Comparison of ENCODE assay signal across 8 mouse cellular contexts in the genomic region with DNA sequence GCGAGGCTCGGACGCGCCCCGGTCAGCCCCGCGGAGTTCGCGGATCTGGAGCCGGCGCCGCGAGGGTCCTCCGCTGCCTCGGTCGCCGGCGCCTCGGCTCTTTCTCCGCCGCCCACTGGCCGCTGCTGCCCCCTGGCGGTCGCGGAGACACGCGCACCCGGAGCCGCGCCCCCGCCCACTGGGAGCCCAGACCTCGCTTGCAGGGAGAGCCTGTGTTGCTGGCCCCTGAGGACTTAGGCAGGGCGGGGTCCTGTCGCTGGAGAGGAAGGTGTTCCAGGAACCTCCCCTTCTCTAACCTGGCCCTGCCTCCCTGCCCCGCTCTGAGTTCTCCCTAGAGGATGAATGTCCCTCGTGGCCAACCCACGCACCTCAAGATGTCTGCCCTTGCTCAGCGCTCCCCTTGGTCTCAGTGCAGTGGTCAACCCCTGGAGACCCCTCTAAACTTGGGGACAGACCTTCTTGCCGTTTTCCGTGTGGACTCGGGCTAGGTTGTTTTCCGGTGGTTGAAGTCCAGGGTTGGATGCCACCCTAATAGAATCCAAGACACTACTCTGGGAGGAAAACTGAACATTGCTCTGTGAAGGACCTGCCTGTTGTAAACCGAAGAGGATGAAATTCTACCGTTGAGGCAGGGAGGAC. TPM values are rescaled to one million over a fixed set of nuclear protein-coding genes. Genes with fewer than 3 reads are reported as not detected.
DNase-seq lines count a peak whose midpoint lies in the region; ATAC-seq and TF ChIP-seq lines count a peak whose summit lies in the region.

No protein-coding gene starts in this region.

- no peaks in the 10 kb centered on the region for H3K27me3 ChIP-seq in embryonic facial prominence, embryonic 14.5 days (replicated peaks; ENCODE audit: control insufficient read depth, insufficient read depth, low read length)
- H3K27me3 ChIP-seq in kidney, adult 2 months (replicated peaks; ENCODE audit: control insufficient read depth, insufficient read depth, low read length): no peaks in the 10 kb centered on the region
- no peaks in the 10 kb centered on the region for H3K27me3 ChIP-seq in limb, embryonic 13.5 days
- H3K27me3 ChIP-seq in midbrain, embryonic 14.5 days (ENCODE audit: control insufficient read depth, insufficient read depth, low read length): no peaks in the 10 kb centered on the region
- H3K27me3 ChIP-seq in small intestine, adult 2 months (ENCODE audit: control insufficient read depth, insufficient read depth, low read length): peaks cover 5% of the 10 kb centered on the region; the same call in 1 of the 2 replicates

- H3K4me2 ChIP-seq in embryonic facial prominence, embryonic 14.5 days (ENCODE audit: low read depth, low read length): peak overlapping the region; percentile 84
- peak overlapping the region; percentile 85 for H3K4me2 ChIP-seq in limb, embryonic 13.5 days (replicated peaks)
- H3K4me2 ChIP-seq in midbrain, embryonic 14.5 days (ENCODE audit: low read length): peak overlapping the region; percentile 65

- H3K27ac ChIP-seq in bone marrow macrophage, adult 2 months (ENCODE audit: insufficient read depth, low read depth, low read length): no peak overlapping the region
- peak overlapping the region; percentile 82 for H3K27ac ChIP-seq in embryonic facial prominence, embryonic 14.5 days (replicated peaks; ENCODE audit: low read depth, low read length)
- H3K27ac ChIP-seq in kidney, adult 2 months (ENCODE audit: insufficient read depth, low read depth, low read length): no peak overlapping the region
- H3K27ac ChIP-seq in limb, embryonic 13.5 days: peak overlapping the region; percentile 67; the same call in 1 of the 2 replicates
- H3K27ac ChIP-seq in midbrain, embryonic 14.5 days (replicated peaks; ENCODE audit: low read depth, low read length): peak overlapping the region; percentile 94
- H3K27ac ChIP-seq in small intestine, adult 2 months (ENCODE audit: insufficient read depth, low read depth, low read length): no peak overlapping the region

- H3K9me3 ChIP-seq in embryonic facial prominence, embryonic 14.5 days (ENCODE audit: control insufficient read depth, low read length): no peaks in the 10 kb centered on the region
- H3K9me3 ChIP-seq in limb, embryonic 13.5 days: no peaks in the 10 kb centered on the region
- H3K9me3 ChIP-seq in midbrain, embryonic 14.5 days (ENCODE audit: control insufficient read depth, low read length): no peaks in the 10 kb centered on the region

- no peaks in the 10 kb centered on the region for H3K4me1 ChIP-seq in bone marrow macrophage, adult 2 months (ENCODE audit: control insufficient read depth, insufficient read depth, low read length)
- H3K4me1 ChIP-seq in embryonic facial prominence, embryonic 14.5 days (ENCODE audit: control insufficient read depth, insufficient read depth, low read length): peaks cover 6% of the 10 kb centered on the region; the same call in 1 of the 2 replicates
- H3K4me1 ChIP-seq in kidney, adult 2 months (ENCODE audit: control insufficient read depth, insufficient read depth, low read length): no peaks in the 10 kb centered on the region
- H3K4me1 ChIP-seq in limb, embryonic 13.5 days: peaks cover 15% of the 10 kb centered on the region
- H3K4me1 ChIP-seq in midbrain, embryonic 14.5 days (ENCODE audit: control insufficient read depth, insufficient read depth, low read length): peaks cover 15% of the 10 kb centered on the region; the same call in 1 of the 2 replicates
- H3K4me1 ChIP-seq in small intestine, adult 2 months (ENCODE audit: control insufficient read depth, insufficient read depth, insufficient read length, low read length): peaks cover 3% of the 10 kb centered on the region; the same call in 1 of the 2 replicates

- H3K4me3 ChIP-seq in bone marrow macrophage, adult 2 months (ENCODE audit: insufficient read depth, low read length): peak overlapping the region; percentile 47
- peak overlapping the region; percentile 80 for H3K4me3 ChIP-seq in embryonic facial prominence, embryonic 14.5 days (ENCODE audit: low read depth, low read length)
- H3K4me3 ChIP-seq in kidney, adult 2 months (ENCODE audit: insufficient read depth, low read depth, low read length): peak overlapping the region; percentile 68
- H3K4me3 ChIP-seq in limb, embryonic 13.5 days: peak overlapping the region; percentile 78
- H3K4me3 ChIP-seq in midbrain, embryonic 14.5 days (replicated peaks; ENCODE audit: low read depth, low read length): peak overlapping the region; percentile 87
- H3K4me3 ChIP-seq in small intestine, adult 2 months (ENCODE audit: low read depth, low read length): peak overlapping the region; percentile 85

- peak; percentile 77 for DNase-seq in embryonic facial prominence, embryonic 14.5 days (ENCODE audit: low spot score)
- peak; percentile 78 for DNase-seq in heart, adult 8-10 months (ENCODE audit: low spot score)
- peak; percentile 75 for DNase-seq in kidney, adult 2 months
- peak; percentile 93 for DNase-seq in midbrain, embryonic 14.5 days

- no peak for TF ChIP-seq POLR2A in bone marrow macrophage, adult 2 months (IDR thresholded peaks at IDR 0.05; ENCODE audit: borderline replicate concordance, low read depth, low read length)
- TF ChIP-seq POLR2A in kidney, adult 2 months (IDR thresholded peaks at IDR 0.05; ENCODE audit: low read depth, low read length): no peak
- no peak for TF ChIP-seq POLR2A in small intestine, adult 2 months (IDR thresholded peaks at IDR 0.05; ENCODE audit: low read depth, low read length)

- no peaks in the 10 kb centered on the region for H3K36me3 ChIP-seq in embryonic facial prominence, embryonic 14.5 days (ENCODE audit: control insufficient read depth, insufficient read depth, low read length)
- no peaks in the 10 kb centered on the region for H3K36me3 ChIP-seq in kidney, adult 2 months (ENCODE audit: control insufficient read depth, insufficient read depth, low read length)
- H3K36me3 ChIP-seq in limb, embryonic 13.5 days: 0 out of 2 replicates have a peak, but pooled peaks cover 1% of the 10 kb centered on the region
- no peaks in the 10 kb centered on the region for H3K36me3 ChIP-seq in midbrain, embryonic 14.5 days (ENCODE audit: control insufficient read depth, insufficient read depth, low read length)
- no peaks in the 10 kb centered on the region for H3K36me3 ChIP-seq in small intestine, adult 2 months (ENCODE audit: control insufficient read depth, insufficient read depth, low read length)

- WGBS in embryonic facial prominence, embryonic 14.5 days: 43% methylated on average over 10 of the region's 44 CpGs
- 13% methylated on average over 44 of the region's 44 CpGs for WGBS in kidney, adult 2 months
- 23% methylated on average over 20 of the region's 44 CpGs for WGBS in limb, embryonic 13.5 days
- WGBS in midbrain, embryonic 14.5 days: 11% methylated on average over 44 of the region's 44 CpGs
- WGBS in small intestine, adult 2 months: 10% methylated on average over 44 of the region's 44 CpGs

- TF ChIP-seq CTCF in bone marrow macrophage, adult 2 months (IDR thresholded peaks at IDR 0.05; ENCODE audit: low read depth, low read length): 0 out of 2 replicates have a peak, but pooled peaks have one; percentile 19
- TF ChIP-seq CTCF in kidney, adult 2 months (conservative IDR thresholded peaks at IDR 0.05; ENCODE audit: insufficient read depth, insufficient read length, low read depth, low read length): peak; percentile 61
- peak; percentile 68 for TF ChIP-seq CTCF in small intestine, adult 2 months (IDR thresholded peaks at IDR 0.05; ENCODE audit: extremely low read depth, insufficient read length, insufficient replicate concordance, low read depth, low read length)

- peak; percentile 84 for ATAC-seq in embryonic facial prominence, embryonic 14.5 days (ENCODE audit: low read depth)
- ATAC-seq in limb, embryonic 13.5 days (ENCODE audit: low FRiP score, low read depth): peak; percentile 75
- ATAC-seq in midbrain, embryonic 14.5 days (ENCODE audit: low FRiP score, low TSS enrichment): peak; percentile 72
- ATAC-seq in erythroid progenitor cell, adult 5-6 weeks (replicated peaks; ENCODE audit: low FRiP score, poor library complexity, severe bottlenecking): no peak

- H3K9ac ChIP-seq in embryonic facial prominence, embryonic 14.5 days (ENCODE audit: low read depth, low read length): peak overlapping the region; percentile 88
- H3K9ac ChIP-seq in limb, embryonic 13.5 days: peak overlapping the region; percentile 87
- peak overlapping the region; percentile 98 for H3K9ac ChIP-seq in midbrain, embryonic 14.5 days (replicated peaks; ENCODE audit: low read length)

RNA-seq across cellular contexts. Expression of gene Srgap1, which starts 0.7 kb away (rescaled TPM):
- not detected in 2 replicates for polyA plus RNA-seq in bone marrow macrophage, adult 2 months (2012; ENCODE audit: insufficient read depth, insufficient read length, missing spikeins)
- 10.7 and 11.1 TPM in 2 replicates for polyA plus RNA-seq in embryonic facial prominence, embryonic 14.5 days (2014; fragmentation: Nextera tagmentation; extraction: Ambion mirVana)
- total RNA-seq in heart, adult 8-10 months (2022): 1 to 10 TPM; 1.1 to 1.8 (median 1.5) TPM
- polyA plus RNA-seq in kidney, adult 2 months (2012; rRNA removed): 3.3 and 3.4 TPM in 2 replicates
- 15.7 and 15.9 TPM in 2 replicates for polyA plus RNA-seq in limb, embryonic 13.5 days (2015; fragmentation: Nextera tagmentation; extraction: Ambion mirVana)
- polyA plus RNA-seq in midbrain, embryonic 14.5 days (2014; fragmentation: Nextera tagmentation; extraction: Ambion mirVana): 40.8 and 46.9 TPM in 2 replicates
- polyA plus RNA-seq in small intestine, adult 2 months (2012; rRNA removed): 1.4 and 1.6 TPM in 2 replicates
- not detected in 2 replicates for total RNA-seq in erythroid progenitor cell, adult 5-6 weeks (2015; ENCODE audit: low replicate concordance)
- total RNA-seq in erythroid progenitor cell, adult 5-6 weeks (2017; ENCODE audit: low replicate concordance): 0.39 TPM in 1 of 2 replicates, not detected in the other

RNA-seq across cellular contexts. Expression of gene Rxylt1, which starts 49.3 kb away (rescaled TPM):
- polyA plus RNA-seq in bone marrow macrophage, adult 2 months (2012; ENCODE audit: insufficient read depth, insufficient read length, missing spikeins): 23.0 and 25.5 TPM in 2 replicates
- 53.1 and 55.2 TPM in 2 replicates for polyA plus RNA-seq in embryonic facial prominence, embryonic 14.5 days (2014; fragmentation: Nextera tagmentation; extraction: Ambion mirVana)
- 10 to 100 TPM; 34.2 to 43.1 (median 38.1) TPM for total RNA-seq in heart, adult 8-10 months (2022)
- polyA plus RNA-seq in kidney, adult 2 months (2012; rRNA removed): 4.3 and 6.5 TPM in 2 replicates
- polyA plus RNA-seq in limb, embryonic 13.5 days (2015; fragmentation: Nextera tagmentation; extraction: Ambion mirVana): 51.5 and 58.8 TPM in 2 replicates
- polyA plus RNA-seq in midbrain, embryonic 14.5 days (2014; fragmentation: Nextera tagmentation; extraction: Ambion mirVana): 36.1 and 40.2 TPM in 2 replicates
- 1.4 and 2.6 TPM in 2 replicates for polyA plus RNA-seq in small intestine, adult 2 months (2012; rRNA removed)
- total RNA-seq in erythroid progenitor cell, adult 5-6 weeks (2015; ENCODE audit: low replicate concordance): 3.2 TPM in 1 of 2 replicates, not detected in the other
- total RNA-seq in erythroid progenitor cell, adult 5-6 weeks (2017; ENCODE audit: low replicate concordance): 3.4 and 4.4 TPM in 2 replicates

Comparison
In these comparisons a context has a peak if more than half of its experiments do, and no peak if none do; other contexts are left out.
1. H3K27ac ChIP-seq: peak in embryonic facial prominence, embryonic 14.5 days (single experiment), limb, embryonic 13.5 days (single experiment) and midbrain, embryonic 14.5 days (single experiment); none in bone marrow macrophage, adult 2 months (single experiment), kidney, adult 2 months (single experiment) and small intestine, adult 2 months (single experiment).
2. Peak in every context shown above with its lines, with median percentiles within 50 percentile points of each other: H3K4me3 ChIP-seq, CTCF ChIP-seq, DNase-seq, H3K4me2 ChIP-seq and H3K9ac ChIP-seq.